Mouse (Mus musculus) brain, embryonic 14.5 days (tissue): ENCODE measurements around the gene Dnajb5.

ENCODE experiments used
- CTCF ChIP-seq: fragments of 200-500 bp; IDR thresholded peaks from 2 replicates; pipeline ENCODE4 v1.5.1; 2012; ENCODE audit warnings: inconsistent platforms, mild to moderate bottlenecking, moderate library complexity, borderline replicate concordance; ENCODE audit not compliant: insufficient read depth, insufficient read length; ENCODE audit errors: extremely low read depth
- POLR2A ChIP-seq: fragments of 200-500 bp; IDR thresholded peaks from 2 replicates; pipeline ENCODE4 v1.6.1; 2012; ENCODE audit warnings: mild to moderate bottlenecking, inconsistent platforms, borderline replicate concordance; ENCODE audit not compliant: poor library complexity, insufficient read depth, insufficient read length, severe bottlenecking; ENCODE audit errors: extremely low read depth

- no peak for TF ChIP-seq CTCF
- TF ChIP-seq POLR2A, result no peak
Measured at GRCm38 (mm10) chr4:42957306-42957705, 7.7 kb downstream of the Dnajb5 start.
